Mouse (Mus musculus) cerebellum, postnatal 14 days (tissue): ENCODE data around the gene Serinc4.
"Not testable (repeated sequence)": the region's sequence is repeated elsewhere in the genome, so short reads cannot be mapped to it uniquely, and the experiment has no call there.

Experiments used
- DNase-seq, 2 experiments: peaks; one replicate each; pipeline ENCODE4 v3.0.0; 2021; ENCODE audit warnings: mixed read lengths in 2 of 2

Gene Serinc4

DNA sequence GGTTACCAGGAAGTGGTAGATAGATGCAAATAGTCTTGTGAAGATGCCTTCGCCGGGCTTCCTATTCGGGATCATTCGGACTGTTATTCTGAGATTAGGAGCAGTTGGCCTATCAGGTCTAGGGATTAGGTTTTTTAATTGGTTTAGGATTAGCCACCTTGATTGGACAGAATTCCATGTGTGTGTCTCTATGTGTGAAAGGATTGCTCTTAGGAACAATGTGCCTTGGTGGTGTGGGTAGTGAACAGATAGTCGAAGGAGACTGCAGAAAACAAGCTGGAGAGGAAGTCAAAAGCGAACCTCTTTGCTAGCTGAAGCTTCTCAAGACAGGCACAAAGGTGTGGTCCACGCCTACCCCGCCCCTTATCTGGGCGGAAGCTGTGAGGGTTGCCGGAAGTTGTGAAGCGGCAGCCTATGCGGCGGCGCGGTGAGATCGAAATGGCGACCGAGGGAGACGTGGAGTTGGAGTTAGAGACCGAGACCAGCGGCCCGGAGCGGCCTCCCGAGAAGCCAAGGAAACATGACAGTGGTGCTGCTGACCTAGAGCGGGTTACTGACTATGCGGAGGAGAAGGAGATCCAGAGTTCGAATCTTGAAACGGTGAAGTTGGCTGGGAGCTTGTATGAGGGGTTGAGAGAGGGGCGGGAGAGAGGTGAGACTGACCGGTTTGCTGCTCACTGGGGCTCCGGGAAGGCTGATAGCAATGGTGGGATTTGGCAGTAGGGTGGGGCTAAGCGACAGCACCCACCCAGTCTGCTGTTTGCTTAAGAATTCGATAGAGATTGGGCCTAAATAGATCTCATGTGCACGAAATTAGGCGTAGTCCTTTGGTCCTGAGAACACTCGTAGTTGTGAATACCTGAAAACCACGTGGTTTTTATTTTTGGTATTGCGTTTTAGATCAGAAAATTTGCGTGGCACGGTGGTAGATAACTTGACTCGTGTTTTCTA lies at the start of gene Serinc4:
Gene Serinc4, minus strand, starts transcription at position 90 of the 951 bp plus-strand sequence.
- DNase-seq: peak; percentile 85 to 86

- DNase-seq: not testable (repeated sequence)
Measured at GRCm38 (mm10) chr2:121501550-121501949, 45.0 kb upstream of the Serinc4 start.

GRCm38 (mm10) chr2:121484403-121484802 lies 27.8 kb upstream of the Serinc4 start:
- not testable (repeated sequence) for DNase-seq

GRCm38 (mm10) chr2:121483576-121483975 lies 27.0 kb upstream of the Serinc4 start:
- no peak for DNase-seq

DNA sequence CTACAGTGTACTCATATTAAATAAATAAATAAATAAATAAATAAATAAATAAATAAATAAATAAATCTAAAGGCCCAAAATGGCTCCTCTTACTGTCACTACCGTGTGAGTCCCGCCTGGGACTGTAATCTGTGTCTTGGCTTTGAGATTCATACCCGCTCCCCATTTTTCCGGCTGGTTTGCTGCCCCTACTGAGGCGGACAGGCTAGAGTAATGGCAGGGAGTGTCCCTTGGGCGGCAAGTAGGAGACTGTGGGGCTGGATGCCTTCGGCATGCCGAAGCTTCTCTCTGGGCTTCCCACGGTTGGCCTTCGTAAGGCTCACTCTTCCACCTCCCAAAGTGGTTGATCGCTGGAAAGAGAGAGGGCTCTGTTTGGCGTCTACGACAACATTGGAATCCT lies 24.3 kb upstream of the Serinc4 start:
- DNase-seq: not testable (repeated sequence)

DNA sequence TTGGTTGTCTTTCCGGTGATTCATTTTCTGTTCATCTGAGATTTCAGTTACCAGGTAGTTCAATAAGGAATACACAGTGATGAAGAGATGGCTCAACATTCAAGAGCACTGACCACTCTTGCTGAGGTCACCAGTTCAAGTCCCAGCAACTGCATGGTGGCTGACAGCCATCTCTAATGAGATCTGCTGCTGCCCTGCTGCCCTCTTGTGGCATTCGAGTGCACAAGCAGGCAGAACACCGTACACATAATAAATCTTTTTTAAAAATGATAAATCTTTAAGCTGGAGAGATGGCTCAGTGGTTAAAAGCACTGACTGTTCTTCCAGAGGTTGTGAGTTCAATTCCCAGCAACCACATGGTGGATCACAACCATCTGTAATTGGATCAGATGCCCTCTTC lies 23.9 kb upstream of the Serinc4 start:
- DNase-seq: peak in 1 of 2 experiments; percentile 33

DNA sequence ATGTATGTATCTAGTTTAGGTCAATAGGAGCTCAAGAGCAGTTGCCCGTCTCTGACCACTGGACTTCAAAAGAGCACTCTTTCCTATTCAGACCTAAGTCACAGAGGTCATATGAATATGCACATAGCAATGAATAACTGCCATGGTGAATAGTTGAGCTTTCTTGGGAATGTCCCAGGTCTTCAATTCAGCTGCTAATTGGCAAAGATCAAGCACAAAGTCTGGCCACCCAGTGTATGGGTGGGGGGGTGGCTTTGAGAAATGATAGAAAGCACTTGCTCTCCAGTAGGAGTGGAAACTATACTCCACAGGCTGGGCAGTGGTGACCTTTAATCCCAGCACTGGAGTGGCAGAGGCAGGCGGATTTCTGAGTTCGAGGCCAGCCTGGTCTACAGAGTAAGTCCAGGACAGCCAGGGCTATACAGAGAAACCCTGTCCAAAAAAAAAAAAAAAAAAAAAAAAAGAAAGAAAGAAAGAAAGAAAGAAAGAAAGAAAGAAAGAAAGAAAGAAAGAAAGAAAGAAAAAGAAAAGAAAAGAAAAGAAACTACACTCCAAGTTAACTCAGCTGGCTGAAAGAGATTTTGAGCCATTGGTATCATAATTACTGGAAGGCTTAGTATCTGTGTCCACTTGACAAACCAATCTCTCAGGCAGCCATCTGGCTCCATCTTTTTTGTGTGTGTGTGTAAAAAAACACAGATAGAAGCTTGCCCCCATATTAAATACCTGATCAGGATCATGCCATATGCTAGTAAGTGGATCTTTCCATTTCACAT lies 21.1 kb upstream of the Serinc4 start:
- DNase-seq: no peak

- not testable (repeated sequence) for DNase-seq
Measured at GRCm38 (mm10) chr2:121475306-121475705, 18.7 kb upstream of the Serinc4 start.

DNA sequence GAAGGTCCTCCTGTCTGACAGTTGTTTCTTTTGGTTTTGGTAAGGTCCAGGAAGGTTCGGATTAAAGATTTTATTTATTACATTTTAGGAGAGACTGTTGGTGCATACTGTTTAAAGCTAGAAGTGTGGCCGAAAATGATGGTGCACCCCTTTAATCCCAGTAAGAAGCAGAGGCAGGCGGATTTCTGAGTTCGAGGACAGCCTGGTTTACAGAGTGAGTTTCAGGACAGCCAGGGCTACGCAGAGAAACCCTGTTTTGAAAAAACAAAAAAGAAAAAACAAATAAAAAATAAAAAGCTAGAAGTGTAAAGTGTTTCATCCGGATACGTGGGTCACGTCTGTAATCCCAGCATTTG lies 17.6 kb upstream of the Serinc4 start:
- DNase-seq: no peak

DNA sequence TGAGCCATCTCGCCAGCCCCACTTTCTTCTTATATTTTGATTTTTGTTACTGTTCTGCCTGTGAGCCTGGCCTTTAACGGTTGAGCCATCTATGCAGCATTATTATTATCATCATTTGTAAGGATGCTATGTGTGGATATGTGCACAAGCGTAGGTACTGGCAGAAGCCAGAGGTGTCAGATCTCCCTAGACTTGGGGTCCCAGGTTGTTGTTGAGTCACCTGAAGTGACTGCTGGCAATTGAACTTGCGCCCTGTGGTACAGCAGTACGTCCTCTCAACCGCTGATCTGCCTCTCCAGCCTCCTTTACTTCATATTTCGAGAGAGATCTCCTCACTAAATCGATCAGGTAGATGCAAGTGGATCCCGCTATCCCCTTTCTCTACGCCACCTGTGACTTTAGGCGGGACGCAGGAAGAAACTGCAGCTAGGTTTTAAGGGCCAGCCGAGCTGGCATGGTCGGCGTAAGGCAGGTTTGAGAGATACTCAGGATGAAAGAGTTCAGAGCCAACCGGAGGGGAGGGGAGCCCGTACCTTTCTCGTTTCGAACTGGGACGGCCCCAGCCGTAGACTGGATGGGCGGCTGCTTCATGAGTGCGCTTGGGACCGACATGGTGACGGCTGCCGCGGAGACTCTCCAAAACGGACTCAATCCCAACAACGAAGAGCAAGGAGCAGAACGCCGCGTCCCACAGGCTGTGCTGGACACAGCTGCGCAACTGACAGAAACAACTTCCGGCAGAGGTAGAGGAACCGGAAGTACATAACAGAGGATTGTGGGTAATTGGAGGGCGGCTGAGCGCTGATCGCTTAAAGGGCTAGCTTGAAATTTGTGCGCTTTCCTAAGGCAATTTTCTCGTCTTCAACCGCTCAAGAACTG lies 17.0 kb upstream of the Serinc4 start, which contains the start of gene Mfap1b:
Gene Mfap1b, minus strand, starts transcription at position 767 of the 879 bp plus-strand sequence.
- DNase-seq: peak; percentile 82 to 84

DNA sequence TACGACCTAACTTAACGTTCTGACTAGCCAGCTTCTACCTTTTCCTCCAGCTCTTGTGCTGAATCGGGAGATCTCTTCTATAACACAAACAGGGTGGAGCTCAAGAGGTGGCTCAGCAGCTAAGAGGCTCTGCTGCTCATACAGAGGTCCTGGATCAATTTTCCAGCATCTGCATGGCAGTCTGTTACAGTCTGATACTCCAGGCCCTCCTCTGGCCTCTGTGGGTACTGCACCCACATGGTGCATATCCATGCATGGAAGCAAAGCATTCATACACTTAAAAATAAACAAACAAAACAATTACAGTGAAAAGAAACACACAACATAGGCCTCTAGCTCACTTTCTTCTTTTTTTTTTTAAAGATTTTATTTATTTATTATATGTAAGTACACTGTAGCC lies 16.2 kb upstream of the Serinc4 start:
- not testable (repeated sequence) for DNase-seq

GRCm38 (mm10) chr2:121468982-121469381 lies 12.4 kb upstream of the Serinc4 start:
- not testable (repeated sequence) for DNase-seq

DNA sequence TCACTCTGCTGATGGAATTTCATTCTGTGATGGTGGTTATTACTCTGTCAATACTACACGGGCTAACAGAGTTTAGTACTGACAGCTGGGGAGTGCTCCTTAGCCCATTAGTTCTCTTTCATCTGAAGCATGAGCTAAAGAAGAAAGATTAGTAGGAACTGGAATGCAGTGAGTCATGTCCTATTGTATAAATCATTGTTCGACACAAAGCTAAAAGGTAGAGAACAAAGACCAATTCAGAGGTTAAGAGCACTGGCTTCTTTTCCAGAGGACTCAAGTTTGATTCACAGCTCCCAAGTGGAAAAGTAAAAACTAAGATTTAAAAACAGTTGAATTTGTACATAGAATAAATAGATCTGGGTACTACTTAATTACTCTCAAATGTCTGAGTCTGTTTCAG lies 3.5 kb upstream of the Serinc4 start:
- DNase-seq: no peak

- no peak for DNase-seq
Measured at GRCm38 (mm10) chr2:121455534-121455933, 1.0 kb downstream of the Serinc4 start.

- DNase-seq: no peak
Measured at GRCm38 (mm10) chr2:121453917-121454316, 2.7 kb downstream of the Serinc4 start.

DNA sequence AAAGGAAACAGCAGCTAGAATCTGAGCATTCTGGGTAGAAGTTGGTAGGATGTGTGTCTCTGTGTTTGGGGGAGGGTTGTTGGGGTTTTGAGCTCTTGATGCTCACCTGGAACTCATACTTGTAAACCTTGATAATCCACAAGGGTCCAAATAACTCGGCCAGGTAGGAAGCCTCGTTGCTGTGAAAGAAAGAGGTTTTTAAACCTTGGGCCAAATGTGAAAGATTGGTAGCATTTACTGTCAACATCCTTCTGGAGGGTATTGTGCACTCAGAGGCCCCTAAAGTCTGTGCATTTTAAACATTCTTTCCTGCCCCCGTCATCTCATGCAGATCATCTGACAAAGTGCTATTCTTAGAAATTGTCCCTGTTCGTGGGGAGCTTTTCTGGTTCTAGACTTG lies 3.6 kb downstream of the Serinc4 start, which contains the start of gene Hypk:
Gene Hypk, plus strand, starts transcription at position 301 of the 400 bp plus-strand sequence.
- no peak for DNase-seq

GRCm38 (mm10) chr2:121452361-121452760 lies 4.2 kb downstream of the Serinc4 start:
- DNase-seq: no peak

GRCm38 (mm10) chr2:121450093-121450492 lies 6.5 kb downstream of the Serinc4 start:
- no peak for DNase-seq

- DNase-seq: no peak
Measured at GRCm38 (mm10) chr2:121449545-121450011, 7.0 kb downstream of the Serinc4 start.

- peak; percentile 99 for DNase-seq
Measured at GRCm38 (mm10) chr2:121448739-121449535, 7.6 kb downstream of the Serinc4 start, which contains the start of gene Serf2. Serf2 (plus strand) TSS chr2:121449195.

- DNase-seq: peak; percentile 30 to 37
Measured at GRCm38 (mm10) chr2:121448136-121448535, 8.4 kb downstream of the Serinc4 start.
